Mouse (Mus musculus): ENCODE results near the gene Arnt. TPM values are rescaled to one million over a fixed set of nuclear protein-coding genes. Genes with fewer than 3 reads are reported as not detected.

Arnt gene
- total and polyA plus RNA-seq, 2 experiments, result 20.8 to 24.3 TPM

GRCm38 (mm10) chr3:95523662-95524061, 89.5 kb downstream of the Arnt start:
- Histone ChIP-seq H3K4me1 (ENCODE audit: control insufficient read depth, insufficient read depth, low read length) (peaks cover 3% of the 10 kb centered on the region; the same call in 1 of the 2 replicates), H3K79me2 (ENCODE audit: control insufficient read depth, insufficient read depth, low read length) (no peaks in the 10 kb centered on the region), H3K36me3 (ENCODE audit: control insufficient read depth, insufficient read depth, low read length) (no peaks in the 10 kb centered on the region), H3K9ac (ENCODE audit: low read depth, low read length) (0 out of 2 replicates have a peak overlapping the region, but pooled peaks have one; percentile 11), H3K4me3 (ENCODE audit: insufficient read depth, low read depth, low read length) (no peak overlapping the region), H3K27me3 (ENCODE audit: control insufficient read depth, insufficient read depth, low read length) (no peaks in the 10 kb centered on the region), H3K27ac (replicated peaks; ENCODE audit: insufficient read depth, low read depth, low read length) (peak overlapping the region; percentile 64)
- no peak for TF ChIP-seq POLR2A (IDR thresholded peaks at IDR 0.05; ENCODE audit: extremely low read depth, insufficient read depth, low read length)
- no peak for TF ChIP-seq CTCF (IDR thresholded peaks at IDR 0.05; ENCODE audit: low read depth, low read length)
- 66% methylated on average over 3 of the region's 3 CpGs for WGBS
- DNase-seq (ENCODE audit: extremely low read depth, low read depth, low spot score), result peak; percentile 40

- Histone ChIP-seq H3K4me3 (ENCODE audit: insufficient read depth, low read depth, low read length) (no peak overlapping the region), H3K27me3 (ENCODE audit: control insufficient read depth, insufficient read depth, low read length) (no peaks in the 10 kb centered on the region), H3K27ac (replicated peaks; ENCODE audit: insufficient read depth, low read depth, low read length) (no peak overlapping the region), H3K4me1 (ENCODE audit: control insufficient read depth, insufficient read depth, low read length) (peaks cover 3% of the 10 kb centered on the region; the same call in 1 of the 2 replicates), H3K9ac (ENCODE audit: low read depth, low read length) (no peak overlapping the region), H3K79me2 (ENCODE audit: control insufficient read depth, insufficient read depth, low read length) (no peaks in the 10 kb centered on the region), H3K36me3 (ENCODE audit: control insufficient read depth, insufficient read depth, low read length) (no peaks in the 10 kb centered on the region)
- 39% methylated on average over 2 of the region's 2 CpGs for WGBS
- no peak for DNase-seq (ENCODE audit: extremely low read depth, low read depth, low spot score)
- TF ChIP-seq CTCF (IDR thresholded peaks at IDR 0.05; ENCODE audit: low read depth, low read length) (no peak), POLR2A (IDR thresholded peaks at IDR 0.05; ENCODE audit: extremely low read depth, insufficient read depth, low read length) (no peak)
Observed at GRCm38 (mm10) chr3:95524673-95525072, 90.5 kb downstream of the Arnt start.

- no peak for DNase-seq (ENCODE audit: extremely low read depth, low read depth, low spot score)
- Histone ChIP-seq H3K9ac (ENCODE audit: low read depth, low read length) (no peak overlapping the region), H3K4me1 (ENCODE audit: control insufficient read depth, insufficient read depth, low read length) (peaks cover 3% of the 10 kb centered on the region; the same call in 1 of the 2 replicates), H3K36me3 (ENCODE audit: control insufficient read depth, insufficient read depth, low read length) (no peaks in the 10 kb centered on the region), H3K4me3 (ENCODE audit: insufficient read depth, low read depth, low read length) (no peak overlapping the region), H3K27ac (replicated peaks; ENCODE audit: insufficient read depth, low read depth, low read length) (no peak overlapping the region), H3K79me2 (ENCODE audit: control insufficient read depth, insufficient read depth, low read length) (no peaks in the 10 kb centered on the region), H3K27me3 (ENCODE audit: control insufficient read depth, insufficient read depth, low read length) (no peaks in the 10 kb centered on the region)
- TF ChIP-seq CTCF (IDR thresholded peaks at IDR 0.05; ENCODE audit: low read depth, low read length) (no peak), POLR2A (IDR thresholded peaks at IDR 0.05; ENCODE audit: extremely low read depth, insufficient read depth, low read length) (no peak)
Observed at GRCm38 (mm10) chr3:95526111-95526510, 91.9 kb downstream of the Arnt start.

- Histone ChIP-seq H3K9ac (ENCODE audit: low read depth, low read length) (peak within 1 kb of the TSS; percentile 30), H3K79me2 (ENCODE audit: control insufficient read depth, insufficient read depth, low read length) (no peaks in the 10 kb centered on the region), H3K36me3 (ENCODE audit: control insufficient read depth, insufficient read depth, low read length) (no peaks in the 10 kb centered on the region), H3K27ac (replicated peaks; ENCODE audit: insufficient read depth, low read depth, low read length) (no peak within 1 kb of the TSS; the same call in 1 of the 2 replicates), H3K27me3 (ENCODE audit: control insufficient read depth, insufficient read depth, low read length) (no peaks in the 10 kb centered on the region), H3K4me3 (ENCODE audit: insufficient read depth, low read depth, low read length) (peak within 1 kb of the TSS; percentile 8; the same call in 1 of the 2 replicates), H3K4me1 (ENCODE audit: control insufficient read depth, insufficient read depth, low read length) (peaks cover 3% of the 10 kb centered on the region; the same call in 1 of the 2 replicates)
- WGBS, result 79% methylated on average over 8 of the region's 8 CpGs
- TF ChIP-seq CTCF (IDR thresholded peaks at IDR 0.05; ENCODE audit: low read depth, low read length) (no peak), POLR2A (IDR thresholded peaks at IDR 0.05; ENCODE audit: extremely low read depth, insufficient read depth, low read length) (no peak)
- DNase-seq (ENCODE audit: extremely low read depth, low read depth, low spot score), result peak; percentile 24
Observed at GRCm38 (mm10) chr3:95526622-95527211, 92.5 kb downstream of the Arnt start, which contains the start of gene Ctss. Gene Ctss, plus strand, starts transcription at chr3:95526786.

GRCm38 (mm10) chr3:95529814-95530213, 95.6 kb downstream of the Arnt start:
- no peaks in the 10 kb centered on the region for H3K4me1 ChIP-seq (ENCODE audit: control insufficient read depth, insufficient read depth, low read length)
- H3K36me3 ChIP-seq (ENCODE audit: control insufficient read depth, insufficient read depth, low read length), result no peaks in the 10 kb centered on the region
- TF ChIP-seq POLR2A (IDR thresholded peaks at IDR 0.05; ENCODE audit: extremely low read depth, insufficient read depth, low read length) (no peak), CTCF (IDR thresholded peaks at IDR 0.05; ENCODE audit: low read depth, low read length) (no peak)
- H3K9ac ChIP-seq (ENCODE audit: low read depth, low read length), result no peak overlapping the region; the same call in 1 of the 2 replicates
- no peak overlapping the region for H3K4me3 ChIP-seq (ENCODE audit: insufficient read depth, low read depth, low read length)
- 83% methylated on average over 6 of the region's 6 CpGs for WGBS
- peak; percentile 30 for DNase-seq (ENCODE audit: extremely low read depth, low read depth, low spot score)
- no peak overlapping the region for H3K27ac ChIP-seq (replicated peaks; ENCODE audit: insufficient read depth, low read depth, low read length)
- no peaks in the 10 kb centered on the region for H3K79me2 ChIP-seq (ENCODE audit: control insufficient read depth, insufficient read depth, low read length)
- no peaks in the 10 kb centered on the region for H3K27me3 ChIP-seq (ENCODE audit: control insufficient read depth, insufficient read depth, low read length)

GRCm38 (mm10) chr3:95531025-95531424, 96.8 kb downstream of the Arnt start:
- TF ChIP-seq CTCF (IDR thresholded peaks at IDR 0.05; ENCODE audit: low read depth, low read length), result no peak
- no peak for TF ChIP-seq POLR2A (IDR thresholded peaks at IDR 0.05; ENCODE audit: extremely low read depth, insufficient read depth, low read length)
- no peaks in the 10 kb centered on the region for H3K36me3 ChIP-seq (ENCODE audit: control insufficient read depth, insufficient read depth, low read length)
- H3K79me2 ChIP-seq (ENCODE audit: control insufficient read depth, insufficient read depth, low read length), result no peaks in the 10 kb centered on the region
- no peak overlapping the region for H3K27ac ChIP-seq (replicated peaks; ENCODE audit: insufficient read depth, low read depth, low read length)
- 96% methylated on average over 1 of the region's 1 CpGs for WGBS
- H3K27me3 ChIP-seq (ENCODE audit: control insufficient read depth, insufficient read depth, low read length), result no peaks in the 10 kb centered on the region
- H3K9ac ChIP-seq (ENCODE audit: low read depth, low read length), result no peak overlapping the region
- H3K4me1 ChIP-seq (ENCODE audit: control insufficient read depth, insufficient read depth, low read length), result no peaks in the 10 kb centered on the region
- H3K4me3 ChIP-seq (ENCODE audit: insufficient read depth, low read depth, low read length), result no peak overlapping the region
- no peak for DNase-seq (ENCODE audit: extremely low read depth, low read depth, low spot score)

Measured in liver, adult 2 months (tissue).